Mouse (Mus musculus) kidney, postnatal 0 days (tissue): Measurements from ENCODE around the gene Gpc6. TPM values are rescaled to one million over a fixed set of nuclear protein-coding genes. Genes with fewer than 3 reads are reported as not detected.

ENCODE experiments used
- ATAC-seq: fragments of 200-750 bp; cut with Nextera tagmentation; replicated peaks from 2 replicates; pipeline ENCODE4 v1.8.0; 2017; ENCODE audit warnings: low read depth, moderate number of reproducible peaks, moderate TSS enrichment, moderate library complexity; ENCODE audit not compliant: low FRiP score
- DNase-seq: peaks from one replicate; pipeline ENCODE4 v3.0.0-alpha.2; 2016; ENCODE audit warnings: low spot score
- H3K27ac ChIP-seq: fragments of 300-500 bp; sonication (generic); 2 replicates; pipeline ENCODE4 v1.5.1; 2014; ENCODE audit warnings: mild to moderate bottlenecking
- H3K27me3 ChIP-seq: fragments of 300-500 bp; sonication (generic); 2 replicates; pipeline ENCODE4 v1.6.1; 2014; ENCODE audit warnings: low read length, mixed read lengths; ENCODE audit not compliant: insufficient read depth
- H3K36me3 ChIP-seq: fragments of 300-500 bp; sonication (generic); 2 replicates; pipeline ENCODE4 v1.6.1; 2014; ENCODE audit warnings: low read length, mixed read lengths; ENCODE audit not compliant: insufficient read depth
- H3K4me1 ChIP-seq: fragments of 300-500 bp; sonication (generic); replicated peaks from 2 replicates; pipeline ENCODE4 v1.6.1; 2014; ENCODE audit warnings: antibody characterized with exemption, low read length, mixed read lengths; ENCODE audit not compliant: insufficient read depth
- H3K4me2 ChIP-seq: fragments of 300-500 bp; sonication (generic); 2 replicates; pipeline ENCODE4 v1.6.1; 2014; ENCODE audit warnings: mild to moderate bottlenecking, low read length, moderate library complexity, mixed read lengths
- H3K4me3 ChIP-seq: fragments of 300-500 bp; sonication (generic); replicated peaks from 2 replicates; pipeline ENCODE4 v1.5.1; 2014; ENCODE audit warnings: low read depth, low read length
- H3K9ac ChIP-seq: fragments of 300-500 bp; sonication (generic); 2 replicates; pipeline ENCODE4 v1.6.1; 2014; ENCODE audit warnings: low read depth, low read length
- H3K9me3 ChIP-seq: fragments of 300-500 bp; sonication (generic); replicated peaks from 2 replicates; pipeline ENCODE4 v1.6.1; 2016; ENCODE audit warnings: low read length, inconsistent platforms, mixed read lengths
- CTCF ChIP-seq: IDR thresholded peaks from 2 replicates; pipeline ENCODE4 v1.5.1; 2016; ENCODE audit warnings: antibody characterized with exemption, low read depth, mild to moderate bottlenecking, moderate library complexity
- WGBS: fragments of 180-500 bp; shearing (Covaris S2); extraction: QIAGEN DNeasy Blood & Tissue Kit; methylation state at CpG from one replicate; pipeline ENCODE4 v1.1.7; 2014; 5-methylcytosine and 5-hydroxymethylcytosine counted together
- polyA plus RNA-seq: library from polyadenylated mRNA; unstranded; fragments of >200 nt; fragmentation: Nextera tagmentation; extraction: Ambion mirVana; gene quantifications from 2 replicates; pipeline ENCODE4 v1.2.1, GENCODE M21; 2015

The Gpc6 gene
- polyA plus RNA-seq, 1 experiment from 2014 or later = 46.4 TPM

GRCm38 (mm10) chr14:117810321-117811270 lies 885.5 kb downstream of the Gpc6 start:
- WGBS = 80% methylated on average over 15 of the region's 15 CpGs

DNA sequence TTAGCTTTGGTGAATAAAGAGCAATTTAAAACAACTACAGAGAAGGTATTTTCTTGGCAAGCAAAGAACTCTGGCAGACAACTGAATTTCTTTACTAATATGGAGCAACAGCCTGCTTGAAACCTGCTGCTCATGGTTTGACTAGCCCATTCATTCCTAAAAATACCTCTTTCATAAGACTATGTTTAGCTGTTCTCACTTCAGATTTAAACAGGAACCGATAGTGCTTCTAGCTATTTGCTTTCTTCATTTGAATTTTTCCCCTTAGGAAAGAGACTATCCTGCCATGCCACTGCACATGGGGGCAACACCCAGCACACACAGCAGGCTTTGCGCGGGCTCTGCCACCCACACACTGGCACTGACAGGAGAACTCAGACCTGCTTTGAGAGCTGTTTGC lies 888.4 kb downstream of the Gpc6 start:
- Histone ChIP-seq H3K4me2 (no peak overlapping the region), H3K36me3 (no peaks in the 10 kb centered on the region), H3K27me3 (no peaks in the 10 kb centered on the region), H3K9ac (no peak overlapping the region), H3K9me3 (no peaks in the 10 kb centered on the region), H3K4me1 (no peaks in the 10 kb centered on the region), H3K27ac (no peak overlapping the region), H3K4me3 (no peak overlapping the region)
- WGBS = 73% methylated on average over 3 of the region's 3 CpGs
- ATAC-seq (no peak), DNase-seq (no peak)
- no peak for TF ChIP-seq CTCF

More at GRCm38 (mm10) chr14:117810321-117811270, 885.5 kb downstream of the Gpc6 start:
- Histone ChIP-seq H3K4me2 (no peak overlapping the region), H3K27me3 (no peaks in the 10 kb centered on the region), H3K4me1 (no peaks in the 10 kb centered on the region), H3K9ac (no peak overlapping the region), H3K9me3 (no peaks in the 10 kb centered on the region), H3K36me3 (no peaks in the 10 kb centered on the region), H3K4me3 (no peak overlapping the region), H3K27ac (no peak overlapping the region)
- DNase-seq (no peak), ATAC-seq (no peak)
- TF ChIP-seq CTCF = no peak

DNA sequence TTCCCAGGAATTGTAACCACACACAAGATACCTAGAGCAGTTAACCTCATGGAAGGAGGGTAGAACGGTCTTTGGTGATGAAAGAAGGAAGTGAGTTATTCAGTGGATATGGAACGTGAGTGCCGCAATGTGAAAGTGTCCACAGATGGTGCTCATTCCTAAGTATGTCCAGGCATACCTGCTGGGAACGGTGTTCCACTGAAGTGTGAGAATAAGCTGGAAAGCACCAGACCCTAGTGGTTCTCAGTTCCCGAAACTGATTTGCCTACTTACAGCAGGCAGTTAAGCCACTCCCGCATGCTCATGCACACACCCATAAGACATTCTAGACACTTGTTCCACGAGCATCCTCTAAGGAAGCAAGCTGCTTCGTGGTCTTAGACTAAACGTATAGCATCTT lies 890.9 kb downstream of the Gpc6 start:
- no peak overlapping the region for H3K4me2 ChIP-seq
- WGBS = 94% methylated on average over 9 of the region's 9 CpGs
- TF ChIP-seq CTCF = no peak

DNA sequence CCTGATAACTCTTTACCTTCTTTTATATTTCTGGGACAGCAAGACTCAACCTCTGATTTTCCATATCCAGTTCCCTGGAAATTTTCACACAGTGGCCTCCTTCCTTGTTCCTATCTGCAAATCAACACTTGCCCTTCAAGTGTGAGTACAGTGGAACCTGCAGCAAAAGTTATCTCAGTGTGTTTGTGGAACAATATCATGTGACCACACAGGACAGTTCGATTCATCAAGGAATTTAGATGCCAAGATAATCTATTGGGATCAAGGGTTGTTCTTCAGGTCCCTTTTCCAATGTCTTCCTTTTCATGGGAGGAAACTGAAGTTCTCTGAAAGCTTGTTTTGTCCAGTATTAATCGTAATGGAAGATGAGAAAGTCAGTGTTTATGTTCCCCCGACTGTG lies 891.6 kb downstream of the Gpc6 start:
- H3K4me2 ChIP-seq = no peak overlapping the region
- WGBS = 66% methylated on average over 3 of the region's 3 CpGs

More for the DNA sequence above, 890.9 kb downstream of the Gpc6 start:
- DNase-seq = no peak
- Histone ChIP-seq H3K9ac (no peak overlapping the region), H3K9me3 (no peaks in the 10 kb centered on the region), H3K4me3 (no peak overlapping the region), H3K4me1 (no peaks in the 10 kb centered on the region), H3K27ac (no peak overlapping the region), H3K36me3 (no peaks in the 10 kb centered on the region), H3K27me3 (no peaks in the 10 kb centered on the region)
- ATAC-seq = no peak

GRCm38 (mm10) chr14:117817196-117817595 lies 892.1 kb downstream of the Gpc6 start:
- no peak for TF ChIP-seq CTCF
- Histone ChIP-seq H3K27ac (no peak overlapping the region), H3K27me3 (no peaks in the 10 kb centered on the region), H3K9ac (no peak overlapping the region), H3K36me3 (no peaks in the 10 kb centered on the region), H3K4me1 (no peaks in the 10 kb centered on the region), H3K4me2 (no peak overlapping the region), H3K4me3 (no peak overlapping the region), H3K9me3 (no peaks in the 10 kb centered on the region)
- ATAC-seq = no peak
- peak; percentile 11 for DNase-seq
- 53% methylated on average over 4 of the region's 4 CpGs for WGBS

More for the DNA sequence above, 891.6 kb downstream of the Gpc6 start:
- no peak for DNase-seq
- no peaks in the 10 kb centered on the region for H3K27me3 ChIP-seq
- H3K4me3 ChIP-seq = no peak overlapping the region
- ATAC-seq = no peak
- no peaks in the 10 kb centered on the region for H3K36me3 ChIP-seq
- H3K27ac ChIP-seq = no peak overlapping the region
- no peak overlapping the region for H3K9ac ChIP-seq
- no peaks in the 10 kb centered on the region for H3K4me1 ChIP-seq
- no peak for TF ChIP-seq CTCF
- H3K9me3 ChIP-seq = no peaks in the 10 kb centered on the region

DNA sequence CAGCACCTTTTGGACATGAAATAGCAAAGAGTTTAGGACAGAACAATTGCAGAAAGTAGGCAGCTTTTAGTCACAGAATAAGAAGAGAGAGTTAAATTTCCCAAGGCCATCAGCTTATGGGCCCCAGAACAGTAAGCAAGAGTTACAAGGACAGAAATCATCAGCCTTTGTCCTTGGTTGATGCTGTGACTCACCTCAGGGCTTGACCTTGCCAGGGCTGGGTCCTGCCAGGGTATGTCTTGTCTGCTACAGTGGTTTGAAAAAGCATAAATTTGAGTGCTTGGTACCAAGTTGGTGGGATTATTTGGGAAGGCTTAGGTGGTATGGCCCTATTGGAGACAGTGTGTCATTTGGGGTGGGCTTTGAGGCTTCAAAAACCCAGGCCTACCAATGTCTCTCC lies 899.4 kb downstream of the Gpc6 start:
- Histone ChIP-seq H3K4me3 (no peak overlapping the region), H3K4me1 (no peaks in the 10 kb centered on the region), H3K27me3 (no peaks in the 10 kb centered on the region), H3K9ac (no peak overlapping the region), H3K4me2 (no peak overlapping the region), H3K36me3 (no peaks in the 10 kb centered on the region), H3K9me3 (no peaks in the 10 kb centered on the region), H3K27ac (no peak overlapping the region)
- ATAC-seq = no peak
- no peak for TF ChIP-seq CTCF
- DNase-seq = no peak
